In genomic region chr14:45984135-45984892, GRCm38 (mm10) we compare ENCODE assay signal across 12 mouse cellular contexts.
DNase-seq lines count a peak whose midpoint lies in the region; ATAC-seq lines count a peak whose summit lies in the region.
"Had no signal": no experiment of that assay in that cellular context is flagged by ENCODE, and none has a peak within 500 bp of the region (broad histone marks: within the 10 kb centered on the region; RNA-seq: fewer than 3 reads in every experiment).

No protein-coding gene starts in this region.

- H3K36me3 ChIP-seq in heart, embryonic 13.5 days: no peaks in the 10 kb centered on the region
- no peaks in the 10 kb centered on the region for H3K36me3 ChIP-seq in lung, embryonic 16.5 days (ENCODE audit: control insufficient read depth, insufficient read depth, low read length)

- intact Hi-C loops in left cerebral cortex, postnatal 25 days (cut with DNase I): no loop called here

- no peak overlapping the region for H3K9ac ChIP-seq in heart, embryonic 13.5 days
- peak overlapping the region; percentile 28; the same call in 1 of the 2 replicates for H3K9ac ChIP-seq in lung, embryonic 16.5 days (ENCODE audit: low read length)

- no peak overlapping the region for H3K4me3 ChIP-seq in heart, embryonic 13.5 days
- peak overlapping the region; percentile 26; the same call in 1 of the 2 replicates for H3K4me3 ChIP-seq in lung, embryonic 16.5 days (ENCODE audit: low read length)

- ATAC-seq in heart, embryonic 13.5 days (ENCODE audit: extremely low read depth, insufficient number of reproducible peaks, low FRiP score, low TSS enrichment): no peak
- peak; percentile 79 for ATAC-seq in lung, embryonic 16.5 days (ENCODE audit: low read depth)
- ATAC-seq in erythroblast, adult 5-6 weeks (replicated peaks; ENCODE audit: low FRiP score, poor library complexity, severe bottlenecking): no peak
- ATAC-seq: CD4-positive, CD25-positive, alpha-beta regulatory T cell, adult 4 months had no signal

- H3K4me2 ChIP-seq in heart, embryonic 13.5 days: 0 out of 2 replicates have a peak overlapping the region, but pooled peaks have one; percentile 14
- H3K4me2 ChIP-seq in lung, embryonic 16.5 days (ENCODE audit: low read depth, low read length): peak overlapping the region; percentile 48

- no peaks in the 10 kb centered on the region for H3K4me1 ChIP-seq in heart, embryonic 13.5 days
- peaks cover 16% of the 10 kb centered on the region for H3K4me1 ChIP-seq in lung, embryonic 16.5 days (replicated peaks; ENCODE audit: control insufficient read depth, insufficient read depth, low read length)

- no peak for DNase-seq in heart, adult 8-10 months (ENCODE audit: low spot score)
- peak; percentile 80 for DNase-seq in embryo, embryonic 11 days
- DNase-seq in forelimb bud, embryonic 11.5 days (ENCODE audit: low read depth, low spot score): peak; percentile 72
- DNase-seq in layer of hippocampus, postnatal 36 days: no peak
- DNase-seq in left cerebral cortex, postnatal 25 days (ENCODE audit: low spot score in 2 of 2): no peak
- DNase-seq: kidney, adult 8-10 months; retina, postnatal 1 day had no signal

- 72% methylated on average over 20 of the region's 20 CpGs for WGBS in heart, embryonic 13.5 days
- 40% methylated on average over 20 of the region's 20 CpGs for WGBS in lung, embryonic 16.5 days

- H3K27me3 ChIP-seq in heart, embryonic 13.5 days (replicated peaks): no peaks in the 10 kb centered on the region
- H3K27me3 ChIP-seq in lung, embryonic 16.5 days (ENCODE audit: control insufficient read depth, insufficient read depth, low read depth, low read length): no peaks in the 10 kb centered on the region

- H3K9me3 ChIP-seq in heart, embryonic 13.5 days: no peaks in the 10 kb centered on the region
- H3K9me3 ChIP-seq in lung, embryonic 16.5 days (ENCODE audit: control insufficient read depth, low read length): no peaks in the 10 kb centered on the region

- H3K27ac ChIP-seq in heart, embryonic 13.5 days (replicated peaks): no peak overlapping the region
- H3K27ac ChIP-seq in lung, embryonic 16.5 days (ENCODE audit: low read length): peak overlapping the region; percentile 48; the same call in 1 of the 2 replicates
- H3K27ac ChIP-seq: macrophage had no signal

Comparison
In these comparisons a context has a peak if more than half of its experiments do, and no peak if none do; other contexts are left out.
1. DNase-seq: peak in embryo, embryonic 11 days (single experiment) and forelimb bud, embryonic 11.5 days (single experiment); none in heart, adult 8-10 months (single experiment), layer of hippocampus, postnatal 36 days (0 of 2) and left cerebral cortex, postnatal 25 days (0 of 2).